Comparison of ENCODE assay signal across 24 mouse cellular contexts in genomic region chr2:93133301-93133971, GRCm38 (mm10). TPM values are rescaled to one million over a fixed set of nuclear protein-coding genes. Genes with fewer than 3 reads are reported as not detected.
DNase-seq lines count a peak whose midpoint lies in the region; ATAC-seq and TF ChIP-seq lines count a peak whose summit lies in the region.
"Had no signal": no experiment of that assay in that cellular context is flagged by ENCODE, and none has a peak within 500 bp of the region (broad histone marks: within the 10 kb centered on the region; RNA-seq: fewer than 3 reads in every experiment).

No protein-coding gene starts in this region.

- no peak overlapping the region for H3K4me2 ChIP-seq in lung, postnatal 0 days (replicated peaks; ENCODE audit: low read depth, low read length)
- H3K4me2 ChIP-seq: embryonic facial prominence, embryonic 13.5 days; forebrain, embryonic 13.5 days; heart, embryonic 11.5 days; hindbrain, embryonic 12.5 days; hindbrain, embryonic 15.5 days had no signal

- WGBS in lung, postnatal 0 days: 62% methylated on average over 10 of the region's 10 CpGs

- in situ Hi-C loops in Patski (cut with MboI; ENCODE audit: low pct_unique_long_range_greater_than_20kb): no loop called here

- no peaks in the 10 kb centered on the region; the same call in 1 of the 2 replicates for H3K4me1 ChIP-seq in lung, postnatal 0 days (ENCODE audit: insufficient read depth, low read depth, low read length)

- no peaks in the 10 kb centered on the region for H3K36me3 ChIP-seq in lung, postnatal 0 days (ENCODE audit: insufficient read depth, low read length)
- H3K36me3 ChIP-seq: embryonic facial prominence, embryonic 13.5 days; G1E; hindbrain, embryonic 12.5 days; hindbrain, embryonic 15.5 days had no signal

- no peak overlapping the region for H3K9ac ChIP-seq in lung, postnatal 0 days (replicated peaks; ENCODE audit: low read depth)
- H3K9ac ChIP-seq: embryonic facial prominence, embryonic 13.5 days; forebrain, embryonic 13.5 days; hindbrain, embryonic 12.5 days; hindbrain, embryonic 15.5 days had no signal

- ATAC-seq in lung, postnatal 0 days: no peak
- ATAC-seq in Patski: peak; percentile 67
- ATAC-seq: forebrain, embryonic 16.5 days; intestine, postnatal 0 days had no signal

- CTCF ChIA-PET in Patski (lab: Charles Lee): interaction anchor here (1.0 kb wide), 1 partner anchor 11 kb away, joined by 3 read pairs; no protein-coding TSS in a partner anchor

- H3K27me3 ChIP-seq in lung, postnatal 0 days (replicated peaks; ENCODE audit: insufficient read depth, low read length): no peaks in the 10 kb centered on the region
- no peaks in the 10 kb centered on the region for H3K27me3 ChIP-seq in Patski
- H3K27me3 ChIP-seq: embryonic facial prominence, embryonic 13.5 days; forebrain, embryonic 13.5 days; hindbrain, embryonic 12.5 days; hindbrain, embryonic 15.5 days had no signal

- H3K4me3 ChIP-seq in lung, postnatal 0 days (ENCODE audit: low read depth, low read length): no peak overlapping the region
- H3K4me3 ChIP-seq: embryonic facial prominence, embryonic 13.5 days; forebrain, embryonic 13.5 days; gastrocnemius, adult 2 months; hindbrain, embryonic 12.5 days; hindbrain, embryonic 15.5 days had no signal

- no peaks in the 10 kb centered on the region for H3K9me3 ChIP-seq in lung, postnatal 0 days (ENCODE audit: low read length)
- H3K9me3 ChIP-seq: embryonic facial prominence, embryonic 13.5 days; forebrain, embryonic 13.5 days; G1E; hindbrain, embryonic 12.5 days; hindbrain, embryonic 15.5 days had no signal

- DNase-seq in lung, postnatal 0 days (ENCODE audit: low spot score): peak; percentile 26
- no peak for DNase-seq in lung, postnatal 14 days
- peak; percentile 83 for DNase-seq in 416B (ENCODE audit: low read depth)
- DNase-seq in Patski (ENCODE audit: low read depth, low spot score): peak; percentile 27
- no peak for DNase-seq in frontal cortex, postnatal 14 days (ENCODE audit: low spot score in 2 of 2)
- DNase-seq in thymus, postnatal 10 days (ENCODE audit: low spot score in 2 of 2): no peak
- DNase-seq in cerebellum, adult 9-11 months: no peak
- DNase-seq: adrenal gland, adult 2 months; adrenal gland, postnatal 25 days; cerebellum, adult 18-20 months; cerebellum, adult 9-10 months; cerebellum, postnatal 25 days; gastrocnemius, adult 2 months; gastrocnemius, postnatal 14 days; heart, adult 11 months; kidney, adult 2 months had no signal

- H3K27ac ChIP-seq in lung, postnatal 0 days (ENCODE audit: low read length): no peak overlapping the region
- H3K27ac ChIP-seq: embryonic facial prominence, embryonic 13.5 days; forebrain, embryonic 13.5 days; hindbrain, embryonic 12.5 days; hindbrain, embryonic 15.5 days had no signal

- TF ChIP-seq CTCF in lung, postnatal 0 days (IDR thresholded peaks at IDR 0.05): no peak
- no peak for TF ChIP-seq CTCF in Patski (IDR thresholded peaks at IDR 0.05)

- TF ChIP-seq EP300 in lung, postnatal 0 days (IDR thresholded peaks at IDR 0.05): no peak

- POLR2A ChIA-PET in Patski (lab: Charles Lee): no interaction called here

RNA-seq across cellular contexts. Expression of gene Trp53i11, which starts 53.9 kb away (rescaled TPM):
- 14.8 and 21.1 TPM in 2 replicates for polyA plus RNA-seq in lung, postnatal 0 days (2015; fragmentation: Nextera tagmentation; extraction: Ambion mirVana)
- 37.9 TPM for polyA plus RNA-seq in Patski (2021)
- polyA plus RNA-seq: G1E had no signal

Comparison
In these comparisons a context has a peak if more than half of its experiments do, and no peak if none do; other contexts are left out.
1. DNase-seq: peak in lung, postnatal 0 days (single experiment), 416B (single experiment) and Patski (single experiment); none in lung, postnatal 14 days (single experiment), frontal cortex, postnatal 14 days (0 of 2), thymus, postnatal 10 days (0 of 2) and cerebellum, adult 9-11 months (single experiment).